Mouse (Mus musculus) heart, postnatal 4 days (tissue): ENCODE results near the gene Smox. TPM values are rescaled to one million over a fixed set of nuclear protein-coding genes. Genes with fewer than 3 reads are reported as not detected.
"Not testable (repeated sequence)": the region's sequence is repeated elsewhere in the genome, so short reads cannot be mapped to it uniquely, and the experiment has no call there.

Experiments used
- DNase-seq: peaks from one replicate; pipeline ENCODE4 v3.0.0; 2021
- total RNA-seq, 2 experiments: library from RNA; stranded (reverse); gene quantifications; 2 replicates each; pipeline ENCODE4 v1.2.3; 2021

The Smox gene
- total RNA-seq = 10 to 100 TPM; 33.7 to 35.2 TPM

DNA sequence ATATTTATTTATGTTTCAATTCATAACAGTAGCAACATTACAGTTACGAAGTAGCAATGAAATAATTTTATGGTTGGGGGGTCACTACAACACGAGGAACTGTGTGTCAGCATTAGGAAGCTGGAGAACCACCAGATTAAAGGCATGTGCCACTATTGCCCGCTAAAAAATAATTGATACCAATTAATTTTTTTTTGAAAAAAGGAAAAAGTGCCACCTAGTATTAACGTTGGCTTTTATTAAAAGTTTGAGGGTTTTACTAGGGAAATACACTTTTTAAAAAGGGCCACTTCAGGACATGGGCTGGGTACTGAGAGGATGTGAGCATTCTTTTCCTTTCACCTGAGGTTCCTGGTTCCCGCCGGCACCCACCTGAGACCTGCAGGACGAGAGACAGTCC, at the start of gene Smox:
TSS of gene Smox (plus strand) at position 301 of the 400 bp plus-strand sequence.
- no peak for DNase-seq

- peak; percentile 21 for DNase-seq
These were observed 48.0 kb upstream of the Smox start for GRCm38 (mm10) chr2:131443084-131443890.

GRCm38 (mm10) chr2:131443891-131444190, 47.5 kb upstream of the Smox start:
- no peak for DNase-seq

GRCm38 (mm10) chr2:131446416-131446982, 44.8 kb upstream of the Smox start:
- no peak for DNase-seq

DNA sequence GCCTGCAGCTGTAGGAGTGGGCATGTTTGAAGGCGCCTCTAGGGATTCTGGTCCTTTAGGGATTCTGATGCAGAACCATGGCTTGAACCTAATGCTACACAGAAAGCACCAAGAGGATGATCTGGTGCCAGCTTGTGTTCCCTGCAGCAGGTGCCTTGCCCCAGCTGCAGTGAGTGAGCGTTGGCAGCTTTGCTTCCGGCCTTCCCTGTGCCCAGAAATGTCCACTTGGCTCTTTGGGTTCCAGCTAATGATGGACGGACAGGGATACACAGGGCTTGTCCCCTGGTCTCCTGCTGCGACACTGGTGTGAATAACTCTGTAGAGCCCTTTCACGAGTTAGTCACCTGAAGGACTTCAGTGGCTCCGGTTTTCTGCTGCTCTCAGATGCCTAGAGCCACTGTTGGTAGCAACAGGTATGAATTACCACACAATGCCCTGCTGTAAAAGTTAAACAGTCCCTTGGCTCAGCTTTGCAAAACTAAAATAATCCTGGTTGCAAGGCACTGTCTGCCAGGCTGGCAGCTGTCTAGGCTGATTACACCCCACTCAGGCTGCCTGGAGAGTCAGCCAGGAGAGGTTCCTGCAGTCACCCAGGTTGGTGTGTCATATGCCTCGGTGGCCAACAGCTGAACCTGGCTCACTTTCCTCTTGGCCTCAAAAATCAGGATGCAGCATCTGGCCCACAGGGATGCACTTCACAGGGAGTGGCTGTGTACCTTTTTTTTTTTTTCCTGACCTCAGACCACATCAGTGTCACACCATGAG, 43.5 kb upstream of the Smox start:
- DNase-seq = peak; percentile 47

DNA sequence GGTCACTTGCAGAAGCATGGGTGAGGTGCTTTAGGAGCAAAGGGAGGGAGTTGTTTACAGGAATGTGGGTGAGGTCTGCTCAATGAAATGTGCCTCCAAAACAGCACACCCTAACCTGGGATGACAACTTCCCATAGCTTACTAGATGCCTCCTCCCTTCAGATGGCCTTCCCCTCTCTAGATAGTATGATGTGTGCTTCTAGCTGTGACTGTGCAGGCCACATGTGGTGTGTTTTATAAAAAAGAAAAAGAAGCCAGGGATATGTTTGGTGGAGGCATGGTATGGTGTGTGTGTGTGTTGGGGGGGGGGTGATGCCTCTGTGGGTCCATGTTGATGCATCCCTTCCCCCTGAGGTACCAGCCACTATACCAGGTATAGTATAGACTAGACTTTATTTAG, 42.9 kb upstream of the Smox start:
- no peak for DNase-seq

DNA sequence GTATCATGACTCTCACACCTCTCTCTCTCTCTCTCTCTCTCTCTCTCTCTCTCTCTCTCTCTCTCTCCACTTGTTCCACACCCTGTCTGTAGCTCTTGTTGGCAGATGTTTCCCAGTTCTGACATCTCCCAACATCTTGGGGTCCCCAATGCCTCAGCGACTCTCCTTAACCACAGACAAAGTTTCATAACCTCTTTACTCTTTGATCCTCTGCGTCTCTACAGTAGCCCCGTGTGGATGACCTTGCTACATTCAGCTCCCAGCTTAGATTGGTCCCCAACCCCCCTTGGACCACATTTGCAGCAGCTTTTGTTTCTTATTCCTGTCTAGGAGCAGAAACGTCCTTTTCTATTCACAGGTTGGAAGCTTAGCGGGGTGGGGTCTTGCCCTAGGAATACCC, 41.6 kb upstream of the Smox start:
- no peak for DNase-seq

DNA sequence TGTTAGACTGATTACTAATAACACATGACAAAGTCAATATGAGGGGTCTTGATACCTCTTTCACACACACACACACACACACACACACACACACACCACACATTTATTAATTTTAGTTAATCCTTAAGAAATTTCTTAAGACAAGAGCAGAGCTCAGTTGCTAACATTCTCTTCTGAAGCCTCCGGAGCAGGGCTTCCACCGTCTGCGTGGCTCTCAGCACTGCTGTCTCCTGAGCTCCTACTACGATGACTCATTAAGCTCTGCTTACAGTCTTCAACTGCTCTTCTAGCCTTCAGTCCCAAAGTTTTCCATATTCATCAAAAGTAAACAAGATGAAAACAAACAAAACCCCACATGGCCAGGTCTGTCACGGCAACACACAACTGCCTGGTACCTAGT, 40.8 kb upstream of the Smox start:
- no peak for DNase-seq

GRCm38 (mm10) chr2:131457728-131458127, 33.6 kb upstream of the Smox start:
- peak; percentile 73 for DNase-seq

GRCm38 (mm10) chr2:131460946-131461682, 30.2 kb upstream of the Smox start:
- peak; percentile 59 for DNase-seq

GRCm38 (mm10) chr2:131462991-131463390, 28.3 kb upstream of the Smox start:
- peak; percentile 26 for DNase-seq

DNA sequence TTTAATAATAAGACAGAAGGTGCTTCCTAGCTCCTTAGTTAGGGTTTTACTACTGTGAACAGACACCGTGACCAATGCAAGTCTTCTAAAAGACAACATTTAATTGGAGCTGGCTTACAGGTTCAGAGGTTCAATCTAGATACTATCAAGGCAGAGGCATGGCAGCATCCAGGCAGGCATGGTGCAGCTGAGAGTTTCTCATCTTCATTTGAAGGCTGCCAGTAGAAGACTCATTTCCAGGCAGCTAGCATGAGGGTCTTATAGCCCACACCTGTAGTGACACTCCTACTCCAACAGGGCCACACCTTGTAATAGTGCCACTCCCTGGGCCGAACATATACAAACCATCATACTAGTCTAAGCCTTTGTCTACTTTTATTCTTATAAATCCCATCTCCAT, 27.1 kb upstream of the Smox start:
- no peak for DNase-seq

DNA sequence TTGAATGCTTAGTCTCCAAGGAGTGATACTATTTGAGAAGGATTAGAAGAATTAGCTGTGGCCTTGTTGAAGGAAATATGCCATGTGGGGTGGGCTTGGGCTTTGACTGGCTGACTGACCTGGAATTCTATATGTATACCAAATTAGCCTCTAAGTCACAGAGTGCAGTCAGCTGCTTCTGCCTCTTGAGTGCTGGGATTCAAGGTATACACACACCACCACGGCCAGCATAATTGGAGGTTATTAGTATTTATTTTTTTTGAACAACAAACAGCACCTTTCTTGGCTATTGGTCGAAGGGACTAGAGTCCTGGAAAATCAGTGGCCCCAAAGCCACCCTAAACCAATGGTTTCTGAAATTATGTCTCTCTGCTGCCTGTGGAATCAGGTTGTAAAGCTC, 24.6 kb upstream of the Smox start:
- DNase-seq = no peak

DNA sequence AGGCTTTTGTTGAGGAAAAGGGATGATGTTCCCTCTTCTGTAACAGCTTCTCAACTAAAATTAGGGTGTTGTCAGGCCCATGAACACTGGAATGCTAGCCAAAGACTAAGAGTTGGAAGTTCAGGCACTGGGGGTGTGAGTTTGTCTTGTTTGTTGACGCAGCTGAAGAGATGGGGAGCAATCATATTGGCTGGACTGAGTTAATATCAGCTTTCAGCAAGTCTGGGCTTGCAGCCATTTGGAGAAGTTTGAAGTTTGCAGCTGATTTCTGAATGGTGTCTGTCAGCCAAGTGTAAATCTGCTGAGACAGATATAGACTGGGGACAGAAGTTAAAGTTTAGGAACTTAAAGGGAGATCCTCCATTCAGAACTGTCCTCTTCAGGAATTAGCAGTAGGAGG, 21.4 kb upstream of the Smox start:
- peak; percentile 57 for DNase-seq

DNA sequence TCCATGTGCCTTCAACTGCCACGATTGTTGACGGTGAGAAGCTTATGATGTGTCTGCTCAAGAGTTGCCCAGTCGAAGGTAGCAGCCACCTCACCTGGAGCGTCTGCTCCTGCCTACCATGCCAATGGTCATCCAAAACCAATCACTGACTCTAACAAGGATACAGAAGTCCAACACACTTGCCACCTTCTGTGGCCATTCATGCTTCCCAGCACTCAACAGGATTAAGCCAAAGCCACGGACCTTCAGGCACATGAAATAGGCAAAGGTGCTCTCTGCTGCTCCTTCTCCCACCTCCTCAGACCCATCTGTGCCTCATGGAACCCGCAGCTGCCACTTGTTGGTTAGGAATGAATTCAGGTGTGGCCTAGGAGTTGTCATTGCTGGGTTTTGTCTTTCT, 17.5 kb upstream of the Smox start:
- DNase-seq = no peak

DNA sequence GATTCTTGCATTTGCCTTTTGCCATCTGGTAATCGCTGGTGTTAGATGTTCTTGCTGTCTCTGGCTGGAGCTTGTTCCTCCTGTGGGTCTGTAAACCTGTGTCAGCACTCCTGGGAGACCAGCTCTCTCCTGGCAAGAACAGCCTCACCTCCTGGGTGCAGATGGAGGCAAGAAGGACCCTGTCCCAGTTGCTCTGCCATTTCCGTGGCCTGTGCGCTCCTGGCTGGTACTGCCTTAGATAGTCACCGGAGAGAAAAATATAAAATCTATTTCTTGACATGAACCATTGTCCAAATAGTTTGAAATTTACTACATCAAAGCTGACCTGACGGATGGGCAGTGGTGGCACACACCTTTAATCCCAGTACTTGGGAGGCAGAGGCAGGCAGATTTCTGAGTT, 14.2 kb upstream of the Smox start:
- DNase-seq = not testable (repeated sequence)

GRCm38 (mm10) chr2:131477917-131478316, 13.4 kb upstream of the Smox start:
- DNase-seq = no peak

- DNase-seq = no peak
These were observed 12.9 kb upstream of the Smox start for GRCm38 (mm10) chr2:131478349-131478748.

DNA sequence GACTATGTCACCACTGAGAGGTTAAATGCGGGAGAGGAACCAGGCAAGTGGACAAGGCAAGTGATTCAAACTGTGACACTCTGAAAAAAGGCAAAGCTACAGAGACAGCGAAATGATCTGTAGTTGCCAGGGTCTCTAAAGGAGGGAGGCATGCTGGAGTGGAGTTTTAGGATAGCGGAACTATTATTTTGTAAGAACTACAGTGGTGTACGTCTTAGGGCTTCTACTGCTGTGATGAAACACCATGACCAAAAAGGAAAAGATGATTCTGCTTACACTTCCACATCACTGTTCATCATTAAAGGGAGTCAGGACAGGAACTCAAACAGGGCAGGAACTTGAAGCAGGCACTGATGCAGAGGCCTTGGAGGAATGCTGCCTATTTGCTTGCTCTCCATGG, 12.4 kb upstream of the Smox start:
- DNase-seq = no peak

DNA sequence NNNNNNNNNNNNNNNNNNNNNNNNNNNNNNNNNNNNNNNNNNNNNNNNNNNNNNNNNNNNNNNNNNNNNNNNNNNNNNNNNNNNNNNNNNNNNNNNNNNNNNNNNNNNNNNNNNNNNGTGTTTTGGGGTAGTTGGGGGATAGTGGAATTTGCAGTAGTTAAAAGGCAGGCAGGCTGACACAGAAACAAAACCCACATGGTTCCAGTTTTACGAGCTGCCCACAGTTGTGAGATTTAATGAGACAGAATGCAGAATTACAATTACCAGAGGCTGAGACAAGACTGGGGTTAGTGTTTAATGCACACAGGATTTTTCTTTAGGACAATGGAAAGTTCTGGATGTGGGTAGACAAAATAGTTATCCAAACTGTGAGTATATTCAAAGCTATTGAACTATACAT, 9.6 kb upstream of the Smox start:
- no peak for DNase-seq

GRCm38 (mm10) chr2:131482478-131482877, 8.8 kb upstream of the Smox start:
- DNase-seq = no peak

- no peak for DNase-seq
These were observed 7.7 kb upstream of the Smox start for GRCm38 (mm10) chr2:131483562-131483961.

GRCm38 (mm10) chr2:131484182-131484581, 7.1 kb upstream of the Smox start:
- DNase-seq = no peak
